Mouse (Mus musculus): ENCODE measurements at regions not wholly inside any gene's neighbourhood (a gene's known extent, or its start where the extent isn't known, plus 50 kb on each side); places are given as distances from the start of the nearest gene placed in this dataset.

- H3K27ac ChIP-seq (ENCODE audit: insufficient read depth, low read depth, low read length), result no peak overlapping the region
- H3K4me1 ChIP-seq (ENCODE audit: control insufficient read depth, insufficient read depth, low read length), result peaks cover 12% of the 10 kb centered on the region
- no peak for TF ChIP-seq POLR2A (IDR thresholded peaks at IDR 0.05; ENCODE audit: borderline replicate concordance, low read depth, low read length)
- TF ChIP-seq CTCF (IDR thresholded peaks at IDR 0.05; ENCODE audit: low read depth, low read length), result no peak
- no peak overlapping the region for H3K4me3 ChIP-seq (ENCODE audit: insufficient read depth, low read length)
These were observed 95.5 kb downstream of the Polr2m start for GRCm38 (mm10) chr9:71390221-71390620.

GRCm38 (mm10) chr9:71387426-71387825 is 98.3 kb downstream of the Polr2m start:
- Histone ChIP-seq H3K4me1 (ENCODE audit: control insufficient read depth, insufficient read depth, low read length) (peaks cover 12% of the 10 kb centered on the region), H3K27ac (ENCODE audit: insufficient read depth, low read depth, low read length) (no peak overlapping the region), H3K4me3 (ENCODE audit: insufficient read depth, low read length) (no peak overlapping the region)
- TF ChIP-seq POLR2A (IDR thresholded peaks at IDR 0.05; ENCODE audit: borderline replicate concordance, low read depth, low read length) (no peak), CTCF (IDR thresholded peaks at IDR 0.05; ENCODE audit: low read depth, low read length) (no peak)

- TF ChIP-seq CTCF (IDR thresholded peaks at IDR 0.05; ENCODE audit: low read depth, low read length), result no peak
- no peak for TF ChIP-seq POLR2A (IDR thresholded peaks at IDR 0.05; ENCODE audit: borderline replicate concordance, low read depth, low read length)
- H3K4me1 ChIP-seq (ENCODE audit: control insufficient read depth, insufficient read depth, low read length), result peaks cover 9% of the 10 kb centered on the region
- H3K4me3 ChIP-seq (ENCODE audit: insufficient read depth, low read length), result no peak overlapping the region
- no peak overlapping the region for H3K27ac ChIP-seq (ENCODE audit: insufficient read depth, low read depth, low read length)
These were observed 101.8 kb downstream of the Polr2m start for GRCm38 (mm10) chr9:71383901-71384300.

- no peak for TF ChIP-seq CTCF (IDR thresholded peaks at IDR 0.05; ENCODE audit: low read depth, low read length)
- no peak for TF ChIP-seq POLR2A (IDR thresholded peaks at IDR 0.05; ENCODE audit: borderline replicate concordance, low read depth, low read length)
- Histone ChIP-seq H3K27ac (ENCODE audit: insufficient read depth, low read depth, low read length) (no peak overlapping the region), H3K4me3 (ENCODE audit: insufficient read depth, low read length) (no peak overlapping the region), H3K4me1 (ENCODE audit: control insufficient read depth, insufficient read depth, low read length) (peaks cover 4% of the 10 kb centered on the region)
These were observed 105.9 kb downstream of the Polr2m start for GRCm38 (mm10) chr9:71379731-71380250.

- Histone ChIP-seq H3K4me1 (ENCODE audit: control insufficient read depth, insufficient read depth, low read length) (no peaks in the 10 kb centered on the region), H3K27ac (ENCODE audit: insufficient read depth, low read depth, low read length) (no peak overlapping the region), H3K4me3 (ENCODE audit: insufficient read depth, low read length) (no peak overlapping the region)
- TF ChIP-seq CTCF (IDR thresholded peaks at IDR 0.05; ENCODE audit: low read depth, low read length) (0 out of 2 replicates have a peak, but pooled peaks have one; percentile 23), POLR2A (IDR thresholded peaks at IDR 0.05; ENCODE audit: borderline replicate concordance, low read depth, low read length) (no peak)
These were observed 116.0 kb downstream of the Polr2m start for GRCm38 (mm10) chr9:71369760-71370159.

- TF ChIP-seq POLR2A (IDR thresholded peaks at IDR 0.05; ENCODE audit: borderline replicate concordance, low read depth, low read length) (no peak), CTCF (IDR thresholded peaks at IDR 0.05; ENCODE audit: low read depth, low read length) (no peak)
- Histone ChIP-seq H3K4me3 (ENCODE audit: insufficient read depth, low read length) (no peak overlapping the region), H3K4me1 (ENCODE audit: control insufficient read depth, insufficient read depth, low read length) (no peaks in the 10 kb centered on the region)
These were observed 116.5 kb downstream of the Polr2m start for GRCm38 (mm10) chr9:71369202-71369601.

GRCm38 (mm10) chr9:71366573-71366972 is 119.2 kb downstream of the Polr2m start:
- no peak overlapping the region for H3K4me3 ChIP-seq (ENCODE audit: insufficient read depth, low read length)
- H3K4me1 ChIP-seq (ENCODE audit: control insufficient read depth, insufficient read depth, low read length), result no peaks in the 10 kb centered on the region
- H3K27ac ChIP-seq (ENCODE audit: insufficient read depth, low read depth, low read length), result no peak overlapping the region
- TF ChIP-seq CTCF (IDR thresholded peaks at IDR 0.05; ENCODE audit: low read depth, low read length) (no peak), POLR2A (IDR thresholded peaks at IDR 0.05; ENCODE audit: borderline replicate concordance, low read depth, low read length) (no peak)

More at GRCm38 (mm10) chr9:71369202-71369601, 116.5 kb downstream of the Polr2m start:
- H3K27ac ChIP-seq (ENCODE audit: insufficient read depth, low read depth, low read length), result no peak overlapping the region

GRCm38 (mm10) chr9:71365177-71365738 is 120.5 kb downstream of the Polr2m start:
- Histone ChIP-seq H3K4me3 (ENCODE audit: insufficient read depth, low read length) (no peak overlapping the region), H3K4me1 (ENCODE audit: control insufficient read depth, insufficient read depth, low read length) (no peaks in the 10 kb centered on the region), H3K27ac (ENCODE audit: insufficient read depth, low read depth, low read length) (no peak overlapping the region)
- TF ChIP-seq CTCF (IDR thresholded peaks at IDR 0.05; ENCODE audit: low read depth, low read length) (no peak), POLR2A (IDR thresholded peaks at IDR 0.05; ENCODE audit: borderline replicate concordance, low read depth, low read length) (no peak)

GRCm38 (mm10) chr9:71364047-71364665 is 121.6 kb downstream of the Polr2m start:
- Histone ChIP-seq H3K27ac (ENCODE audit: insufficient read depth, low read depth, low read length) (no peak overlapping the region), H3K4me1 (ENCODE audit: control insufficient read depth, insufficient read depth, low read length) (no peaks in the 10 kb centered on the region), H3K4me3 (ENCODE audit: insufficient read depth, low read length) (no peak overlapping the region)
- TF ChIP-seq CTCF (IDR thresholded peaks at IDR 0.05; ENCODE audit: low read depth, low read length), result no peak
- no peak for TF ChIP-seq POLR2A (IDR thresholded peaks at IDR 0.05; ENCODE audit: borderline replicate concordance, low read depth, low read length)

GRCm38 (mm10) chr9:71362401-71362800 is 123.3 kb downstream of the Polr2m start:
- Histone ChIP-seq H3K4me1 (ENCODE audit: control insufficient read depth, insufficient read depth, low read length) (no peaks in the 10 kb centered on the region), H3K27ac (ENCODE audit: insufficient read depth, low read depth, low read length) (no peak overlapping the region), H3K4me3 (ENCODE audit: insufficient read depth, low read length) (no peak overlapping the region)
- TF ChIP-seq CTCF (IDR thresholded peaks at IDR 0.05; ENCODE audit: low read depth, low read length), result no peak
- no peak for TF ChIP-seq POLR2A (IDR thresholded peaks at IDR 0.05; ENCODE audit: borderline replicate concordance, low read depth, low read length)

Data from bone marrow macrophage, adult 2 months (primary cell).